Mouse (Mus musculus) thymus, postnatal 36 days (tissue): Measurements from ENCODE around the gene Myh14.

ENCODE experiments used
- DNase-seq, 2 experiments: peaks; one replicate each; pipeline ENCODE4 v3.0.0; 2022; ENCODE audit warnings: mixed read lengths in 2 of 2

The Myh14 gene

GRCm38 (mm10) chr7:44667996-44668738, 2.5 kb downstream of the Myh14 start:
- no peak for DNase-seq

GRCm38 (mm10) chr7:44666462-44666861, 4.2 kb downstream of the Myh14 start:
- no peak for DNase-seq

DNA sequence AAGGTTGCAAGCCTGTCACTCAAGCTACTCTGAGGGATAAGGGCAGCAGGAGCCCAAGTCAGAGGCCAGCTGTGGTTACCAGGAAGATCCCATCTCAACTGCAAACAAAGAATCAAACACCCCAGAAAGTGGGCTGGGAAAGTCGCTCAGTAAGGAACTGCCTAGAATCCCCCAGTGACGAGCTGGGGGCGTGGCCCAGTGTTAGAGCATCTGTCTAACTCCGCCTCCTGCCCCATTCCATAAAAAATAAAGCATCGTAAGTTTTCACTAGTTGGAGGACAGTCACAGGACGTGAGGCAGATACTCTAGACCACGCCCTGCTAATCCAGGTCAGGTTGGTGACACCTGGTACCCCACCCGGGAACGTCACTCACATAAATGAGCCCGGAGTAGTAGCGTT, 5.9 kb downstream of the Myh14 start:
- no peak for DNase-seq

GRCm38 (mm10) chr7:44663546-44663945, 7.1 kb downstream of the Myh14 start:
- DNase-seq: no peak

GRCm38 (mm10) chr7:44662569-44662968, 8.1 kb downstream of the Myh14 start:
- DNase-seq: no peak

- DNase-seq: no peak
Measured at GRCm38 (mm10) chr7:44662168-44662567, 8.5 kb downstream of the Myh14 start.

DNA sequence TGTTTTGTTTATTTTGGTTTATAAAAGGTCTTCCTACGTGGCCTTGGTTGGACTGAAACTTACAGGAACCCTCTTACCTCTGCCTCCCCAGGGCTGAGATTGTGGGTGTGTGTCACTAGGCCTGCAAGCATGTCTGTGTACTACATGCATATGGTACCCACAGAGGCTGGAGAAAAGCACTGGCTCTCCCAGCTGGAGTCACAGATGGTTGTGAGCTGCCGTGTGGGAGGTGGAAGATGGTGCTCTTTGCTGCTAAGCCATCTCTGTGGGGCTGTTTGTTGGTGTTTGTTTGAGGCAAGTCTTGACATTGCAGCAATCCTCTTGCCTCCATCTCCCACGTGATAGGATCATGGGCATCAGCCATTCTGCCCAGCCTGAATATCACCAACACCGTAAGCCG, 9.4 kb downstream of the Myh14 start:
- DNase-seq: no peak

- DNase-seq: peak; percentile 58 to 59
Measured at GRCm38 (mm10) chr7:44655504-44655903, 15.1 kb downstream of the Myh14 start.

- peak in 1 of 2 experiments; percentile 21 for DNase-seq
Measured at GRCm38 (mm10) chr7:44653773-44654172, 16.9 kb downstream of the Myh14 start.

- no peak for DNase-seq
Measured at GRCm38 (mm10) chr7:44651416-44651815, 19.2 kb downstream of the Myh14 start.

- peak in 1 of 2 experiments; percentile 34 for DNase-seq
Measured at GRCm38 (mm10) chr7:44649990-44650389, 20.7 kb downstream of the Myh14 start.

DNA sequence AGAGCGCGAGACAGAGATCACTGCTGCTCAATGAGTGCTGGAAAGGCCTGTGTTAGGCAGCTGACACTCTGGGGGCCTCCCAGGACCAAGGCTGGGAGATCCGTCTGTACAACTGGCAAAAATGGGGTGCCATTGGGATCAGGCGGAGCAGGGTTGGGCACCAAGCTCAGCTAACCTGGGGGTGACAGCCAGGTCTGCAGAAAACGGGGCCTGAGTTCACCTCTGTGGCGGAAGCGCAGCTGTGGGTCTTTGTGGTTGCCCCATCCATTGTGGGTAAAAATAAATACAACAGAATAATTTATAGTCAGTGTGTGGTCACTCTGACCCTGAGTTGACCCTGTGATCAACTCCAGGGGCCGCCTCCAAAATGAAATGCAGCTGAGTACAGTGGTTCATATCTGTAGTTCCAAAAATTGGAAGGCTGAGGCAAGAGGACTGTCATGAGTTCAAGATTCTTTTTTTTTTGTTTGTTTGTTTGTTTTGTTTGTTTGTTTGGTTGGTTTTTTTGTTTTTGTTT, 21.5 kb downstream of the Myh14 start:
- no peak for DNase-seq

DNA sequence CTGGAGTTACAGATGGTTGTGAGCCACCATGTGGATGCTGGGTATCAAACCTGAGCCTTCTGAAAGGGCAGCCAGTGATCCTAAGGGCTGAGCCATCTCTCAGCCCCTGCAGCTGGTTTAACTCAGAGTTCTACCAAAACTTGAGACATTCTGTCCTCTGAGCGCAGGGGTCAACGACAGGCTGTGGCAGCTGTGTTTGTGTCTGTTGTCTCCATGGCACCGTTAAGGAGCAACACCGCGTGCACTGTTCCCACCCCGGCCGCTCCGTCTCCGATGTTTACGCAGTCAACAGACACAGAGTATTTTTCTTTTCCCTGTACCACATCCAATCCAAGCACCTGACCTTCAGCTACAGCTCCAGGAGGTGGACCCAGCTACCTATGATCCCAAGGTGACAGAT, 22.9 kb downstream of the Myh14 start:
- no peak for DNase-seq

DNA sequence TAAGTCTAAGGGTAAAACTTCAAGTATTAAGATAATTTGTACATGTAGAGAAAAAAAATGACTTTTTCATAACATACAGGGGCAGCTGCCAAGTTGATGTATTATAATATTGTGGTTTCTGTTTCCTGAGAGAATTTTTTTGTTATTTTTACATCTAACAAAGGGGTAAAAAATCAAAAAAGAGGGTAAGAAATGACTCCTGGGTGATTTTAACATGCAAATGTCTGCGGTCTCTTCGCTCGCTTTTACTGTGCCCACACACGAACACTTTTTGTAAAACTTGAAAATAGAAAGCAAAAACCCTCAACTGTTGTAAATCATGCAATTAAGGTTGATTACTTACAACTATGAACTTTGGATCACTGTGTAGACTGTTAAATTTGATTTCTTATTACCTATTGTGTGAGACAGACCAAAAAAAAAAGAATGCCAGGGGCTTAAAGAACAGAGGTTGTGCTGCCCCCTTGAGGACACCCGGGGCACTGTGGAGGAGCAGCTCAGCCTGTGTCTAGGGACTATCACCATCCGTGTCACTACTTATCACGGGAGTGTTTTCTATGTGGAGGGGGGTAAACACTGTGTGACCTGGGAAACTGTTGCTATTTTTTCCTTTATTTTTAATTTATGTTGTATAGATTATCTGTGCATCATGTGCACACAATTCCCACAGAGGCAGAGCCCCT, 23.5 kb downstream of the Myh14 start:
- peak; percentile 63 to 69 for DNase-seq

- DNase-seq: no peak
Measured at GRCm38 (mm10) chr7:44645951-44646350, 24.7 kb downstream of the Myh14 start.

GRCm38 (mm10) chr7:44645256-44645655, 25.4 kb downstream of the Myh14 start:
- DNase-seq: no peak

GRCm38 (mm10) chr7:44641887-44642286, 28.8 kb downstream of the Myh14 start:
- DNase-seq: peak in 1 of 2 experiments; percentile 37

DNA sequence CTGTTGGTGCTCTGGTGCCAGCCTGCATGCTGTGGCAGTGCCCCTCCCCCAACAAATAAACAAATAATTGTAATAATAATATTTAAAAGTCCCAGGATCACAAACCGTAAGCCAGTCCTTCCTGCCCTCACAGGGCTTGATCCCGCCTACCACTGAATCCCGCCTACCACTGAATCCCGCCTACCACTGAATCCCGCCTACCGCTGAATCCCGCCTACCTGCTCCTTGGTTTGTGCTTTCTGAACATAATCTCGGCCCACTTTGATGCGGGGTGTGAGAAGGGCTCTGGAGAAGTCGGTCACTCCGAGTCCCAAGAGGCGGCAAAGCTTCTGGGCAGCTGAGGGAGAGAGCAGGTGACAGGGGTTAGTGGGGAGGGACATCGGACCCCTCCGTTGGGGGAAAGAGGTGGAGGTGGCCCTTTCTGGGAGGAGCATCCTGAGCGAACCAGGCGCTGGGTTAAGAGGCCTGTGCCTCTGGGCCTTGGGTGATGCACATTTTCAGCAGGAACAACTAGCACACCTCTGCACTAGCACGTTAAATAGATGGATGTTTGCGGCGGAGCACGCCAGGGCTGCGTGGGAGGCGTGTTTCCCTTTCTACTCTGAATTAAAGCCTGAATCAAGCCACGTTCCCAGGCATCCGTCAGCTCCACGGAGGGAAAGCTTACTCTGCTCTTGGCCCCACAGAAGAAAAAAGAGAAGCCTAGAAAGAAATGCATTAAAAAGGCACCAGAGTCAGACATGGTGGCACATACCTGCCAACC, 29.6 kb downstream of the Myh14 start:
- no peak for DNase-seq

GRCm38 (mm10) chr7:44638663-44639062, 32.0 kb downstream of the Myh14 start:
- DNase-seq: no peak

DNA sequence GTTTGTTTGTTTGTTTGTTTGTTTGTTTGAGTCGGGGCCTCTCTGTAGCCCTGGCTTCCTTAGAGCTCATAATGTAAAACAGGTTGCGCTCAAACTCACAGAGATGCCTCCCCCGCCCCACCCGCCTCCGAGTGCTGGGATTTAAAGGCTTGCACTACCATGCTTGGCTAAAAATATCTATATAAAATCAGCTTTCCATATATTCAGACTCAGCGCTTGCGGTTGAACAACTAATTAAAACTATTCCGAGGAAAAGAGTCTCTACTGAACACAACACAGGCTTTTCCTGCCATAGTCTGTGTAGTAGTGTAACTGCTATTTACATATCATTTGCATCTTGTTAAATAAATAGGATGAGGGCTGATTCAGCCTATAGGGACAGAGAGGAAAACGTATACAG, 34.0 kb downstream of the Myh14 start:
- no peak for DNase-seq

DNA sequence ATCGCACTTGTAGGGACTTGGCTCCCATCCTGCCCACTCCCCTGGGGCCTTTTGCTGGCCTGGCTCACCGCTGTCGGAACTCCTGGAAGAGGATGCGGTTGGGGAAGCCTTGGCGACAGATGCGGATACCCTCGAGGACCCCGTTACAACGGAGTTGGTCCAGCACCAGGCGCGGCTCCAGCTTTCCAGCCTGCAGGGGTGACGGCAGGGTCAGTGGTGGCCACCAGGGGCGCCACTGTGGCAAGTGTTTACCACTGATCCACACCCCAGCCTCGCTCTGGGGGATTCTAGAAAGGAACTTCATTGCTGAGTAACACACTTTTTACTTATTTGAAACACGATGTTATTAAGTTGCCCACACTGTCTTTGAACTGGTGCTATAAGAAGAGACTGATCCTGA, 37.2 kb downstream of the Myh14 start:
- DNase-seq: no peak

DNA sequence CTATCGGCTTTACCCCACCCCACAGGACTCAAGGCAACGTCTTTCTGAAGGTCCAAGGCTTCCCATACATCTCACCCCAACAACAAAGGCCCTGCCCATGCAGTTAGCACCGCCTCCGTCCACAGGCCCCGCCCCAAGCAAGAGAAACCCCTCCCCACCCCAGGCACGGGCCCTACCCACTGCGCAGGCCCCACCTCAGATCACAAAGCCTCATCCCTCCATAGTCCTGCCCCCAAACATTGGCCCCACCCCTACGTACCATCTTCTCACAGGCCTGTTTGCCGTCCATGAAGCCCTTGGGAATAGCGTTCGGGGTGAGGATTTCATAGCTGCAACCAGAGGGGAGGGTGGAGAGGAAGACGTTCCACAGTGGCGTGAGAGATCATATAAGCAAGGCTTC, 38.0 kb downstream of the Myh14 start:
- no peak for DNase-seq

GRCm38 (mm10) chr7:44630437-44630836, 40.2 kb downstream of the Myh14 start:
- DNase-seq: no peak
